Mouse (Mus musculus) intestine, embryonic 15.5 days (tissue): ENCODE measurements at regions not wholly inside any gene's neighbourhood (a gene's known extent, or its start where the extent isn't known, plus 50 kb on each side); places are given as distances from the start of the nearest gene placed in this dataset.

ENCODE experiments used
- ATAC-seq: fragments of 200-750 bp; cut with Nextera tagmentation; 2 replicates; pipeline ENCODE4 v1.8.0; 2017; ENCODE audit warnings: moderate TSS enrichment, moderate library complexity
- H3K27ac ChIP-seq: fragments of 300-500 bp; sonication (generic); 2 replicates; pipeline ENCODE4 v1.5.1; 2015; ENCODE audit warnings: mild to moderate bottlenecking, inconsistent platforms
- H3K27me3 ChIP-seq: fragments of 300-500 bp; sonication (generic); replicated peaks from 2 replicates; pipeline ENCODE4 v1.6.1; 2015; ENCODE audit warnings: inconsistent platforms
- H3K36me3 ChIP-seq: fragments of 300-500 bp; sonication (generic); 2 replicates; pipeline ENCODE4 v1.6.1; 2015; ENCODE audit warnings: inconsistent platforms
- H3K4me1 ChIP-seq: fragments of 300-500 bp; sonication (generic); replicated peaks from 2 replicates; pipeline ENCODE4 v1.6.1; 2015; ENCODE audit warnings: inconsistent platforms
- H3K4me2 ChIP-seq: fragments of 300-500 bp; sonication (generic); replicated peaks from 2 replicates; pipeline ENCODE4 v1.6.1; 2015; ENCODE audit warnings: mild to moderate bottlenecking, inconsistent platforms
- H3K4me3 ChIP-seq: fragments of 300-500 bp; sonication (generic); replicated peaks from 2 replicates; pipeline ENCODE4 v1.5.1; 2015; ENCODE audit warnings: inconsistent platforms
- H3K9ac ChIP-seq: fragments of 300-500 bp; sonication (generic); 2 replicates; pipeline ENCODE4 v1.6.1; 2015; ENCODE audit warnings: inconsistent platforms
- H3K9me3 ChIP-seq: fragments of 300-500 bp; sonication (generic); 2 replicates; pipeline ENCODE4 v1.6.1; 2016; ENCODE audit warnings: inconsistent platforms
- WGBS: fragments of 180-500 bp; shearing (Covaris S2); methylation state at CpG from one replicate; pipeline ENCODE4 v1.1.7; 2015; 5-methylcytosine and 5-hydroxymethylcytosine counted together

DNA sequence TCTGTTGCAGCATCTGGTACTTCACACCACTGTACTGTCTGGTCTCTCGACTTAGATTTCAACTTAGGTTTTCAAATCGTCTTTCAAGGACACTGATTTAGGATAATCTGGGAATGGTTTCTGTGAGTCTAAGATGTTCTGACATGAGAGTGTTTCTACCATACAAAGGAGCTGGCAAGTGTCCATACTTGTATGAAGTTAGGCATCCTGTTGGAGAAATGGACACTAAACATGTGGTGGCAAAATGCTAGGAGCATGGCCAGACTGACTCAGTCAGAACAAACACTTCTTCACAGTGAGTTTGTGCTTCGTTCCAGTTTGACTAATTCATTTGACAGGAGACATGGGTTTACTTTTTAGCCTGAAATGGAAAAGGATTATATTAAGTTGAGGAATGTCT, 194.5 kb upstream of the Thbs1 start:
- Histone ChIP-seq H3K4me1 (no peaks in the 10 kb centered on the region), H3K27ac (no peak overlapping the region), H3K4me3 (no peak overlapping the region), H3K4me2 (no peak overlapping the region), H3K9ac (no peak overlapping the region), H3K27me3 (no peaks in the 10 kb centered on the region), H3K9me3 (no peaks in the 10 kb centered on the region), H3K36me3 (no peaks in the 10 kb centered on the region)
- no peak for ATAC-seq
- 67% methylated on average over 3 of the region's 3 CpGs for WGBS

DNA sequence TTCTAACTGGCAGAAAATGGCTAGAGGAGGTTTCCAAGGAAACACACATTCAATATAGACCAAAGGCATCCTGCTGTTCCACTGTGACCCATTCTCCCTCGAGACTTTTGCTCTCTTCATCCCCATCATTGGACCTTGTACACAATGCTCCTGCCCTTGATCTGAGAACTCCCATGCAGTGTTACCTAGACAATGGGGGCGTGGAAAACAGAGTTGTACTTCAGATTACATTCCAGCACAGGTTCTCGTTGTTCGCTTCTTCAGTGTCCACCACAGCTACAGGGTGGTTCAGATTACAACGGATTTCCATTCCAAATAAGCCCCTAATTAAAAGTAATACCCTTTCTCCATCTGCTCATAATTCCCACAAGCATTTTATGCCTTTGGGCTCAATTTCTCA, 186.8 kb upstream of the Thbs1 start:
- ATAC-seq, result no peak
- no peak overlapping the region for H3K27ac ChIP-seq
- WGBS, result 76% methylated on average over 5 of the region's 5 CpGs
- no peaks in the 10 kb centered on the region for H3K36me3 ChIP-seq
- H3K9me3 ChIP-seq, result no peaks in the 10 kb centered on the region
- 0 out of 2 replicates have a peak, but pooled peaks cover 5% of the 10 kb centered on the region for H3K4me1 ChIP-seq
- no peak overlapping the region for H3K4me3 ChIP-seq
- H3K4me2 ChIP-seq, result no peak overlapping the region
- no peaks in the 10 kb centered on the region for H3K27me3 ChIP-seq
- no peak overlapping the region for H3K9ac ChIP-seq

DNA sequence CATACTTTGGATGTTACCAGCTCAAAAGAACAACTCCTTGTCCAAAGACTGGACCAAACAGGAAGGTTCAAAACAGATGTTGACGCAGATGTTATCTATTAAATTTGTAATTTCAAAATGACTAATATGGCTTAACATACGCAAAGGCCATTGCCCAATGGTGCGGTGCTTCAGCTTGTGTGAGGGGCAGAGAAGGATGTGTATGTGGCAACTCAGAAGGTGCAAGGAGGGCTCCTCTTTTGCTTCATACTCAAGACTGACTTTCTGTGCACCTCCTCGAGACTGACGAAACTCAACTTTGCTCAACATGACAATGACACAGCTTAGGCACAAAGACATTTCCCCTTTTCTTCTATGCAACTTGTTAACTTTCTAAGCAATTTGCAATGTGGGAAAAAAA, 186.3 kb upstream of the Thbs1 start:
- no peaks in the 10 kb centered on the region for H3K36me3 ChIP-seq
- WGBS, result 93% methylated on average over 5 of the region's 5 CpGs
- H3K9ac ChIP-seq, result no peak overlapping the region
- no peak overlapping the region for H3K4me3 ChIP-seq
- no peaks in the 10 kb centered on the region for H3K9me3 ChIP-seq
- no peaks in the 10 kb centered on the region for H3K27me3 ChIP-seq
- 0 out of 2 replicates have a peak, but pooled peaks cover 5% of the 10 kb centered on the region for H3K4me1 ChIP-seq
- H3K27ac ChIP-seq, result no peak overlapping the region
- no peak for ATAC-seq
- no peak overlapping the region for H3K4me2 ChIP-seq

DNA sequence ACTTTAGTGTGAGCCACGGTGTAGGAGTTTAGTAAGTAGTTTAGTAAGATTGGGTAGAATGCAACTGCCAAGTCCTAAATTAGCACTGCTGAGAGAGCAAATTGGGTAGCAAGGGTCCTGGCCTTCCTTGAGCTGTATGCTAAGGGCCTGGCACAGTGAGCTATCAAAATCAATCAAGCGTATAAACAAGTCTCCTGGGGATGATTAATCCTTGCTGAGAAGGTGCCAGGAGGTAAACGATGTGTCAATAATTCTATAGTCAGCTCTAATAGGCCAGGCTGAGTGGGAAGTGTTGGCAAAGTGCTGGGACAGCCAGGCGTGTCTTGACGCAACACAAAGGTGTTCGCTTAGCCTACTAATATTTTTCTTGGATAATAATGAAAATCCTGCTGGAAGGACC, 183.6 kb upstream of the Thbs1 start:
- Histone ChIP-seq H3K4me2 (no peak overlapping the region), H3K36me3 (no peaks in the 10 kb centered on the region), H3K9me3 (no peaks in the 10 kb centered on the region), H3K4me3 (no peak overlapping the region), H3K9ac (no peak overlapping the region), H3K4me1 (0 out of 2 replicates have a peak, but pooled peaks cover 5% of the 10 kb centered on the region), H3K27me3 (no peaks in the 10 kb centered on the region), H3K27ac (no peak overlapping the region)
- 59% methylated on average over 6 of the region's 6 CpGs for WGBS
- no peak for ATAC-seq

DNA sequence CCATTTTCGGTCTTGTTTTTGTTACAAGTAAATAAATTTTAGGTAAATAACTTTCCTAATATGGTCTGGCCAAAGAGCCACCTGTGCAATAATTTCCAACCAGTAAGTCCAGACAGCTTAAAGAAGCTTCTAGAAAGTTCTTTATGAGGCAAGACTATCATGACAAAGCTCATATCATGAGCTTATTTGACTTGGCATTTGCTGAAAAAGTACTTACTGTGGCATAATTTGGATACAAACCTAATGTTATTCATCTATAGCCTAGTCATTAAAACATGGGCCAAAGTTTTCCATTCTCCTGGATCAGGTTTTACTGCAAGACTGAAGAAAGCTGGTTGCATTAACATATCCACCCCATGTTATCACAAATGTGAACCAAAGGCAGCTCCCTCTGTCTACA, 182.1 kb upstream of the Thbs1 start:
- no peaks in the 10 kb centered on the region for H3K36me3 ChIP-seq
- no peak overlapping the region for H3K4me2 ChIP-seq
- 47% methylated on average over 1 of the region's 1 CpGs for whole genome bisulfite sequencing
- no peak overlapping the region for H3K27ac ChIP-seq
- H3K27me3 ChIP-seq, result no peaks in the 10 kb centered on the region
- no peak overlapping the region for H3K9ac ChIP-seq
- ATAC-seq, result no peak
- no peaks in the 10 kb centered on the region for H3K9me3 ChIP-seq
- H3K4me1 ChIP-seq, result 0 out of 2 replicates have a peak, but pooled peaks cover 5% of the 10 kb centered on the region
- H3K4me3 ChIP-seq, result no peak overlapping the region

DNA sequence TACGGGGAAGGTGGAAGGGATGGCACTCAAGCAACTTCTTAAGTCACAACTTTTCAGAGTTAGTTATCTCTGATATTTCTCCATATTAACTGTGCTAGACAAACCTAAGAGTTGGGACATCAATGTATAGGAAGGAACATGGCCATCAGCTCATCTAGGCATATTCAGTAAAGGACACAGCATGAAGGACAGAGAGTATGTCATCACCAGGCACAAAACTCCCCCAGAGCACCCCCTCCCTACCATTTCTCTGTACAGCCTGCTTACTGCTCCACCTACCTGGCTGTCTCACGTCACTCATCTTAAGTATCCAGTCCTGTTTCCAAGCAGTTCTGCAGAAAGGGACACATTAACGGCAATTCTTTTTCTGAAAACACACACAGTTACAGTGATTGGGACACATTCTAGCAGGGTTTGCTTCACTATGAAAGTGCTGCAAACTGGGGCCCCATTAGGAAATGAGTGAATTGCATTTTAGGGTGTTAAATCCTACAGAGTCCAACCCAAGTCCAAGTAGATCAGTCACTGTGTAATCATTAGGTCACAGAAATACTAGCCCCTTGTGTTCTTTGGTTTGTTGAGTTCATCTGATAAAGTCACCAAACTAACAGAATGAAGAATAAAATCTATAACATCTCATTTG, 180.7 kb upstream of the Thbs1 start:
- no peak overlapping the region for H3K4me3 ChIP-seq
- H3K9me3 ChIP-seq, result no peaks in the 10 kb centered on the region
- no peak overlapping the region for H3K9ac ChIP-seq
- H3K4me1 ChIP-seq, result 0 out of 2 replicates have a peak, but pooled peaks cover 5% of the 10 kb centered on the region
- H3K27me3 ChIP-seq, result no peaks in the 10 kb centered on the region
- no peak overlapping the region for H3K27ac ChIP-seq
- WGBS, result 89% methylated on average over 3 of the region's 3 CpGs
- no peaks in the 10 kb centered on the region for H3K36me3 ChIP-seq
- ATAC-seq, result no peak
- H3K4me2 ChIP-seq, result no peak overlapping the region

DNA sequence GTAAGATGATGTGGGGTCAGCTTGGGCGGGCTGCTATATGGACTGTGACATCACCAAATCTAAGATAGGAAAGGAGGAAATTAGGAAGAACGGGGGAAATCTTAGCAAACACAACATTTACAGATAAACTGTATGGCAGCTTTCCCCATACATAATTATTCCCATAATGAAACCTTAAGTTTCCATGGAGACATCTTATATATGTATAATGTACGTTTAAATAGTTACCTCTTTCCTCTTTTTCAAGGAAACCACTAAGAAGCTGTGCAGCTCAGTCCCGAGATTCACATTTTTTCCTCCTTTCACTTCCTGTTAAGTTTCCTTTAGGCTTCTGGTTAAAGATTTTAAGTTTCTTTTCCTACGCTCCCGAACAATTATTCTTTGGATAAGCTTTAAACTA, 175.1 kb upstream of the Thbs1 start:
- no peak overlapping the region for H3K4me2 ChIP-seq
- H3K4me1 ChIP-seq, result 0 out of 2 replicates have a peak, but pooled peaks cover 6% of the 10 kb centered on the region
- no peak for ATAC-seq
- H3K9ac ChIP-seq, result no peak overlapping the region
- no peaks in the 10 kb centered on the region for H3K27me3 ChIP-seq
- H3K9me3 ChIP-seq, result no peaks in the 10 kb centered on the region
- WGBS, result 76% methylated on average over 6 of the region's 6 CpGs
- H3K36me3 ChIP-seq, result no peaks in the 10 kb centered on the region
- no peak overlapping the region for H3K4me3 ChIP-seq
- no peak overlapping the region for H3K27ac ChIP-seq

DNA sequence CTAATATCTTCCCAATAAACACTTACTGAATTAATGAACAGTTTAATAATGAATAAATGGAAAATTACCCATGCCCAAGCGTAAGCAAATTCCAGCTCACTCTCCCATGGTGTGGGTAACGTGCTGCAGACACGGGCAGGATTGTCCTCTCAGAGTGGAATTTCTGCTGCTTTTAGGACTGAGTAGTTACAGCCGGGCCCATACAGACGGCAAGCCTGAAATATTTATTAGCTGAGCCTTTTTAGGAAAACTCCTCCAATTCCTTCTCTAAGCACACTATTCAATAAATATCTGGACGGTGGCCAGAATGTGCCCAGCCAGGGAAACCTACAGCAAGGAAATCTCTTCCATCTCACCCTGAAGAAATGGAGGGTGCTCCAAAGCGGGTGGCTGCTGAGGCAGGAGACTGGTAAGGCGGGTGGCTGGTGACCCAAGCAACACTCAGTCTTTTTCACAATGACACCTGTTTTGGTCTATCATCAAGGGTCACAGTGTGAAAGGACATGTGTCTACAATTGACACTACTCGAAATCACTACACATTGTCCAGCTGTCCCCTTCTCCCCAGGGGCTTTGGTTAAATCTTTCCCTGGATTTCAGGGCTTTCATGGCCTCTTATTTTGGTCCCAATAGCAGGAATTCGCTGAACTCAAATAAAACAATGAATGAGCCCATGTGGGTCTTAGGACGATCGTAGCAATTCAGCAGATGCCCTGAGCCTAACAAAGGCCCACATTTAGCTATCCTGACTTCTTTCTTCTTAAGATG, 173.2 kb upstream of the Thbs1 start:
- no peak for ATAC-seq
- no peak overlapping the region for H3K27ac ChIP-seq
- WGBS, result 56% methylated on average over 12 of the region's 12 CpGs

DNA sequence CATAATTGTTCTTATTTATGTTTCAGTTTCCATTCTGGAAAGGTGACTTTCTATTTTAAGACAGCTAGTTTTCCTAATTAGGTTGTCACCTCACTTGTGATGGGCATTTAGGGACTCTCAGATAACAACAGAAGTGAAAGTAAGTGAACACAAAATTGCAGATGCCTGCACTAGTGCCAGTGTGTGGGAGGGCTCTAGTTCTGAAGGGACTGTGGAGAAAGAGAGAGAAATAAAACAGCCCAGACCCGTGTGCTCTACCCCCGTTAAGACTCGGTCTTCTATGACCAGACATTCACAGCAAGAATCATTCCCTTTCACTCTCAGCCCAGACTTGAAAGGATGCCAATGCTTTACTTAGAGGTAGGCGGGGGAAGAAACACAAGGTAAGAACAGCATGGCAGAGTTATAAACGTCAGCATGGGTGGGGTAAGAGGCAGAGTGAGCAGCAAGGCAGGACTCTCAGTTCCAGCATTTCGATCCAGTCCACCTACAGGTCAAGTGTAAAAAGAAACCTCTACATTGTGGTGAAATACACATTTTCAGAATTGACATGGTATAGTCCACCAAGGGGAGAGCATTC, 170.1 kb upstream of the Thbs1 start:
- ATAC-seq, result no peak
- Histone ChIP-seq H3K4me3 (no peak overlapping the region), H3K27ac (no peak overlapping the region), H3K27me3 (no peaks in the 10 kb centered on the region), H3K9me3 (no peaks in the 10 kb centered on the region), H3K36me3 (no peaks in the 10 kb centered on the region), H3K9ac (no peak overlapping the region), H3K4me2 (no peak overlapping the region), H3K4me1 (0 out of 2 replicates have a peak, but pooled peaks cover 6% of the 10 kb centered on the region)
- 49% methylated on average over 6 of the region's 6 CpGs for WGBS

More for the DNA sequence above, 173.2 kb upstream of the Thbs1 start:
- no peaks in the 10 kb centered on the region for H3K36me3 ChIP-seq
- H3K27me3 ChIP-seq, result no peaks in the 10 kb centered on the region
- H3K4me1 ChIP-seq, result 0 out of 2 replicates have a peak, but pooled peaks cover 6% of the 10 kb centered on the region
- H3K4me2 ChIP-seq, result no peak overlapping the region
- H3K9me3 ChIP-seq, result no peaks in the 10 kb centered on the region
- no peak overlapping the region for H3K4me3 ChIP-seq
- no peak overlapping the region for H3K9ac ChIP-seq

DNA sequence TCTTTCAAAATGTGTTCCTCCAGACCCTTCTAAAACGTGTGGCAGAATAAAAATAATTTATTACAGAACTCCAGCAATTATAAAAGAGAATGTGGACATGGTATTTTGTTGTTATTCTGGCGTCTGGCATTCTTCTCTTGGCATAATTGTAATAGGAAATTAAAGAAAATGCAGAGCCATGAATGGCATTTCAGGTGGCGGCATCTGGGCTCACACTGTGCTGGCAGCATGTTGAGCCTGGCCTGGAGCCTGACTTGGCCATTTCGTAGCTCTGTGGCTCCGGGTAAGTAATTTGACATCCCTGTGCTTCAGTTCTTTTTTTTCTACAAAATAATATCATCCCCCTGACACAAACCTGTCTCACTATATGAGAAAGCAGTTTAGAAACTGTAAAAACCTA, 168.0 kb upstream of the Thbs1 start:
- H3K9ac ChIP-seq, result no peak overlapping the region
- H3K36me3 ChIP-seq, result no peaks in the 10 kb centered on the region
- H3K9me3 ChIP-seq, result no peaks in the 10 kb centered on the region
- H3K27ac ChIP-seq, result no peak overlapping the region
- no peak overlapping the region for H3K4me2 ChIP-seq
- no peaks in the 10 kb centered on the region for H3K27me3 ChIP-seq
- 0 out of 2 replicates have a peak, but pooled peaks cover 1% of the 10 kb centered on the region for H3K4me1 ChIP-seq
- WGBS, result 76% methylated on average over 5 of the region's 5 CpGs
- no peak overlapping the region for H3K4me3 ChIP-seq
- ATAC-seq, result no peak

DNA sequence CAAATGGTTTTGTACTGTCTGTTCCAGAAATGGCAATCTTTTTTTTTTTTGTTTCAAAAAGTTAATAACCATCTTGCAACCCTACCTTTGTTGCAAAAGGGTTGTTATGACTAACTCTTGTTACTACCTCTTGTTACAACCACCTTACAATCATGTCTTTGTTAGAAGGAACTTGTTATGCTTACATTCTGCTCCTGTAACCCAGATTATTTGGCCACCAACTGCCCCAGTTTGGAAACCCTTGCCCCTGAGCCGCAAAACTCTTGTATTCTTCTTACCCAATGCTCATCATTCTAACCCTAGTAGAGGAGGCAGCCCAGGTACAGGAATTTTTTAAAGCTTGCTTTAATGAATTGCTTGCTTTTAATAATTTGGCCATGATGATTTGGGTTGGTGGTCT, 167.4 kb upstream of the Thbs1 start:
- Histone ChIP-seq H3K27me3 (no peaks in the 10 kb centered on the region), H3K27ac (no peak overlapping the region), H3K9ac (no peak overlapping the region), H3K4me2 (no peak overlapping the region), H3K4me3 (no peak overlapping the region), H3K4me1 (no peaks in the 10 kb centered on the region), H3K36me3 (no peaks in the 10 kb centered on the region), H3K9me3 (no peaks in the 10 kb centered on the region)
- WGBS, result 88% methylated on average over 1 of the region's 1 CpGs
- no peak for ATAC-seq

DNA sequence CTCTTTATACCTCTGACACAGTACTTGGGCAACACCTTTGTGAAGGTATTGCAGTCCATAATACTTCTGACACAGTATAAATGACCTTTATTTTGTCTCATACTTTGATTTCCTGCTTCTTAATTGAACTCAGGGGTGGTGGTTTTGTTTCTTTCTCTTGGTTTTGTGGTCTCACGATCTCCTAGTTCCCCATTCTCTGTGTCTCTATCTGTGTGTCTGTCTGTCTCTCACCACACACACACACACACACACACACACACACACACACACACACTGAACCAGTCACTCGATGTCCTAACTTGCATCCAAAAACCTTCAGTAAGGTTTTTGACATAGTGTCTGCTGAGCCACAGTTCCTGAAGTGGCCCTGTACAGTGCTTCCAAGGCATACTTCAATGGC, 166.7 kb upstream of the Thbs1 start:
- Histone ChIP-seq H3K9me3 (no peaks in the 10 kb centered on the region), H3K27me3 (no peaks in the 10 kb centered on the region), H3K27ac (no peak overlapping the region), H3K4me3 (no peak overlapping the region), H3K9ac (no peak overlapping the region), H3K4me2 (no peak overlapping the region), H3K4me1 (no peaks in the 10 kb centered on the region), H3K36me3 (no peaks in the 10 kb centered on the region)
- ATAC-seq, result no peak
- WGBS, result 76% methylated on average over 2 of the region's 2 CpGs
